Mouse (Mus musculus) E14TG2a.4 (cell line): ENCODE results near the gene Taf3.

Source experiments
- CTCF ChIP-seq: conservative IDR thresholded peaks from 2 replicates; pipeline ENCODE4 v1.5.1; 2014; ENCODE audit warnings: low read length
- NANOG ChIP-seq: IDR thresholded peaks from 2 replicates; pipeline ENCODE4 v1.6.1; 2014; ENCODE audit warnings: borderline replicate concordance, low read length, mixed read lengths

- no peak for TF ChIP-seq CTCF
- TF ChIP-seq NANOG: no peak
Observed at GRCm38 (mm10) chr2:10049456-10049855, 1.1 kb upstream of the Taf3 start.
